Mouse (Mus musculus) heart, embryonic 12.5 days (tissue): ENCODE data around the gene Rab7b. TPM values are rescaled to one million over a fixed set of nuclear protein-coding genes. Genes with fewer than 3 reads are reported as not detected.

Experiments used
- ATAC-seq: fragments of 200-750 bp; cut with Nextera tagmentation; 2 replicates; pipeline ENCODE4 v1.8.0; 2017; ENCODE audit warnings: moderate TSS enrichment, moderate library complexity; ENCODE audit not compliant: insufficient number of reproducible peaks, low FRiP score
- H3K27ac ChIP-seq: fragments of 300-500 bp; sonication (generic); 2 replicates; pipeline ENCODE4 v1.5.1; 2016; ENCODE audit warnings: mild to moderate bottlenecking, moderate library complexity; ENCODE audit not compliant: poor library complexity, severe bottlenecking
- H3K27me3 ChIP-seq: fragments of 300-500 bp; sonication (generic); replicated peaks from 2 replicates; pipeline ENCODE4 v1.6.1; 2016; ENCODE audit warnings: mild to moderate bottlenecking, moderate library complexity
- H3K36me3 ChIP-seq: fragments of 300-500 bp; sonication (generic); 2 replicates; pipeline ENCODE4 v1.6.1; 2016; ENCODE audit warnings: mild to moderate bottlenecking, moderate library complexity
- H3K4me1 ChIP-seq: fragments of 300-500 bp; sonication (generic); replicated peaks from 2 replicates; pipeline ENCODE4 v1.6.1; 2016; ENCODE audit warnings: mild to moderate bottlenecking
- H3K4me2 ChIP-seq: fragments of 300-500 bp; sonication (generic); 2 replicates; pipeline ENCODE4 v1.6.1; 2016; ENCODE audit warnings: mild to moderate bottlenecking, moderate library complexity
- H3K4me3 ChIP-seq: fragments of 300-500 bp; sonication (generic); 2 replicates; pipeline ENCODE4 v1.5.1; 2016; ENCODE audit warnings: mild to moderate bottlenecking
- H3K9ac ChIP-seq: fragments of 300-500 bp; sonication (generic); 2 replicates; pipeline ENCODE4 v1.6.1; 2016; ENCODE audit warnings: mild to moderate bottlenecking, moderate library complexity
- H3K9me3 ChIP-seq: fragments of 300-500 bp; sonication (generic); replicated peaks from 2 replicates; pipeline ENCODE4 v1.6.1; 2016; ENCODE audit warnings: mild to moderate bottlenecking, moderate library complexity
- WGBS: fragments of 180-500 bp; shearing (Covaris S2); methylation state at CpG from one replicate; pipeline ENCODE4 v1.1.7; 2016; 5-methylcytosine and 5-hydroxymethylcytosine counted together
- polyA plus RNA-seq: library from polyadenylated mRNA; unstranded; fragments of >200 nt; fragmentation: Nextera tagmentation; extraction: Ambion mirVana; gene quantifications from 2 replicates; pipeline ENCODE4 v1.2.1, GENCODE M21; 2016

Gene Rab7b
- polyA plus RNA-seq, 1 experiment from 2014 or later, result 1.5 TPM

- Histone ChIP-seq H3K4me3 (no peak overlapping the region), H3K9me3 (no peaks in the 10 kb centered on the region), H3K27me3 (peaks cover 3% of the 10 kb centered on the region; the same call in 1 of the 2 replicates), H3K4me1 (peaks cover 41% of the 10 kb centered on the region), H3K4me2 (no peak overlapping the region), H3K27ac (no peak overlapping the region), H3K9ac (no peak overlapping the region), H3K36me3 (no peaks in the 10 kb centered on the region)
- WGBS, result 94% methylated on average over 9 of the region's 9 CpGs
- no peak for ATAC-seq
Observed at GRCm38 (mm10) chr1:131739481-131740160, 51.1 kb downstream of the Rab7b start.

- ATAC-seq, result no peak
- H3K4me2 ChIP-seq, result no peak within 1 kb of the TSS
- no peaks in the 10 kb centered on the region for H3K36me3 ChIP-seq
- WGBS, result 52% methylated on average over 10 of the region's 10 CpGs
- H3K4me3 ChIP-seq, result no peak within 1 kb of the TSS
- H3K9ac ChIP-seq, result no peak within 1 kb of the TSS
- peaks cover 16% of the 10 kb centered on the region for H3K4me1 ChIP-seq
- peaks cover 12% of the 10 kb centered on the region for H3K27me3 ChIP-seq
- no peak within 1 kb of the TSS for H3K27ac ChIP-seq
- H3K9me3 ChIP-seq, result no peaks in the 10 kb centered on the region
Observed at GRCm38 (mm10) chr1:131743868-131744464, 55.5 kb downstream of the Rab7b start, which contains the start of gene Slc26a9. Slc26a9 (plus strand) TSS chr1:131744022.

GRCm38 (mm10) chr1:131745391-131745790 is 56.9 kb downstream of the Rab7b start:
- Histone ChIP-seq H3K27ac (no peak overlapping the region), H3K36me3 (no peaks in the 10 kb centered on the region), H3K4me2 (no peak overlapping the region), H3K4me1 (peaks cover 16% of the 10 kb centered on the region), H3K4me3 (no peak overlapping the region), H3K9me3 (no peaks in the 10 kb centered on the region), H3K9ac (no peak overlapping the region), H3K27me3 (peaks cover 12% of the 10 kb centered on the region)
- 58% methylated on average over 5 of the region's 5 CpGs for WGBS
- ATAC-seq, result no peak

DNA sequence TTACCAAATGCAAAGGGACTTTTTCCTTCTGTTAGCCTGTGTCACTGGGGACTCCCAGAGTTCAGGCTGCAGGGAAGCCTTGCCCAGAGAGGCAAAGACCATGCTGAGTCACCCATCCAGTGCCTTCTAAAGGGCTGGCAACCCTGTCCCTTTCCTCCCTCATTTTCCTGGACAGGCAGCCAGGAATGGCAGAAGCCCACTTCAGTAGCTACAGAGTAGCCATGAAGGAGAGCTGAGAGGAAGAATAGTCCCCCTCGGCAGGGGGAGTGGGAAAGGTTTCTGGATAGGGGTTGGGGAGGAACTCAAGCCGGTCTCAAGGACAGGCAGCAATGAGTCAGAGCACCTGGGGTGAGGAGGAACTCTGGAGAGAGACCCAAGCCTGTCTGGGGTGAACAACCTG is 59.3 kb downstream of the Rab7b start:
- Histone ChIP-seq H3K4me3 (no peak overlapping the region), H3K27me3 (peaks cover 19% of the 10 kb centered on the region), H3K4me2 (no peak overlapping the region), H3K9me3 (no peaks in the 10 kb centered on the region), H3K9ac (no peak overlapping the region), H3K27ac (no peak overlapping the region), H3K36me3 (no peaks in the 10 kb centered on the region), H3K4me1 (peaks cover 27% of the 10 kb centered on the region)
- 47% methylated on average over 2 of the region's 2 CpGs for WGBS
- no peak for ATAC-seq

- H3K4me2 ChIP-seq, result no peak overlapping the region
- H3K9me3 ChIP-seq, result no peaks in the 10 kb centered on the region
- H3K9ac ChIP-seq, result no peak overlapping the region
- WGBS, result 75% methylated on average over 2 of the region's 2 CpGs
- no peak overlapping the region for H3K27ac ChIP-seq
- H3K4me1 ChIP-seq, result peaks cover 30% of the 10 kb centered on the region
- H3K27me3 ChIP-seq, result peaks cover 17% of the 10 kb centered on the region
- H3K4me3 ChIP-seq, result no peak overlapping the region
- ATAC-seq, result no peak
- no peaks in the 10 kb centered on the region for H3K36me3 ChIP-seq
Observed at GRCm38 (mm10) chr1:131748636-131749035, 60.1 kb downstream of the Rab7b start.

DNA sequence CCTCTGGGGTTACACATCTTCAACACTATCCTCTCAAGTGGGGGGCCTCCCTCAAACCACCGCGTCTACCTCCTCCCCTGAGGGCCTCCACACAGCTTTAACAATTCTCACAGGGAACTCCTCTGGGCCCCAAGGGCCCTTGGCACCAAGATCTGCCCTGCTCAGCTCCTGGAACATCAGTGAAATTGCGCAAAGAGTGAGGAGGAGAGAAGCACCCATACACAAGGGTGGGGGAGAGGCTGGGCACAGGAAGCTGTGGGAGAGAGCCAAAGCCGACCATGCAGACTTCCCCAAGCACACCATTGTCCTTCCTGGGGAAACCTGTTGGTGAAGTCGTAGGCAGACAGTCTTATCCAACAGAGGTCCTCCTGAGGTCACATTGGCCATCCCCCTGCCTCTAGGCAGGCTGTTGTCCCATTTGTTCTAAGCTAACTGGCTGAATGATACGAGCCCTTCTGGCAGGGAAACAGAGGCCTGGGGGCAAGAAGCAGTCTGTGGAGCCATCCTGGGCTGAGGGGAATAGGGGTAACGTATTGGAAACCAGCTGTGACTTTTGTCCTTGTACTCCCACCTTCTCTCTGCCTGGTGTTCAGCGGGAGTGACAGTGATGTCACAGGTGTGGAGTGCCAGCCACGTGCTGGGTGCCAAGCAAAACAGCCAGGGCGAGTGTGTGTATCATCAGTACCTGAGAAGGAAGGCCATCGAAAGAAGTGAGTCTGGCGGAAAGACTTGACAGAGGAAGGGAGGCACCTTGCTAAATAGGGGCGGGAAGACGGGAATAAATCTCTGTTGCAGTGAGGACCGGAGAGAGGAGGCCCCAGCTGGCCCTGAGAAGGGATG is 61.4 kb downstream of the Rab7b start:
- no peak overlapping the region for H3K4me3 ChIP-seq
- H3K27ac ChIP-seq, result no peak overlapping the region
- no peak overlapping the region for H3K9ac ChIP-seq
- no peak for ATAC-seq
- no peak overlapping the region for H3K4me2 ChIP-seq
- H3K27me3 ChIP-seq, result peaks cover 17% of the 10 kb centered on the region
- no peaks in the 10 kb centered on the region for H3K36me3 ChIP-seq
- no peaks in the 10 kb centered on the region for H3K9me3 ChIP-seq
- peaks cover 29% of the 10 kb centered on the region for H3K4me1 ChIP-seq
- WGBS, result 69% methylated on average over 15 of the region's 15 CpGs

DNA sequence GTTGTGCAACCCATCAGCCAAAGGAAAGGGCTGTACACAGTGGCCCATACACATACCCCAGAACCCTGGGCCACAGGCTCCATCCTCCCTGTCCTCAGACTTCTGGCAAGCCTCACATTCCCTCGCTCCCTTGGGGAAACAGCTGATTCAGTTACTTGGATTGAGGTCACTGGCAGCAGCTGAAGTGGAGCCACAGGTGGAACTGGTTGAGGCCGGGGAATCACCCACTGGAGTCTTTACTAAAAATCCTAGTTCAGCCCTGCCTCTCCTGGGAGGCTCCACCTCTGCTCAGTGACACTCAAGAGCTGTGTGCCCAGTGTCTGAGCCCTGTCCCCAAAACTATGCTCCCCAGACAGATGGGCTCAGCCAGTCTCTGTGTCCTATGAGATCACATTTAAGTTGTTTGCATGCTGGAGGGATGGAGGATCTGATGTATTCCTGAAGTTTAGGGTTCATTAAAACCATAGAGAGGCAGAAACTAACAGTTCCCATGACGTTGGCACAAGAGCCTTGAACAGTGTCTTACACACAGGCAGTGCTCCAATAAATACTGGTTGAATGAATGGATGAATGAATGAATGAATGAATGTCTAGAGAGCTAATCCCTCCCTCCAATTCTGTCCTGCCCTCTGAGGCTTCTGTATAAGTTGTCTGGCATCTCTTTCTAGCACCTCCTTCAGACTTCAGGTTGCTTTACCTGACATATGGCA is 62.8 kb downstream of the Rab7b start:
- Histone ChIP-seq H3K4me2 (no peak overlapping the region), H3K9me3 (no peaks in the 10 kb centered on the region), H3K9ac (no peak overlapping the region), H3K27me3 (peaks cover 12% of the 10 kb centered on the region), H3K36me3 (no peaks in the 10 kb centered on the region), H3K27ac (no peak overlapping the region), H3K4me3 (no peak overlapping the region), H3K4me1 (peaks cover 34% of the 10 kb centered on the region)
- WGBS, result 80% methylated on average over 3 of the region's 3 CpGs
- no peak for ATAC-seq

DNA sequence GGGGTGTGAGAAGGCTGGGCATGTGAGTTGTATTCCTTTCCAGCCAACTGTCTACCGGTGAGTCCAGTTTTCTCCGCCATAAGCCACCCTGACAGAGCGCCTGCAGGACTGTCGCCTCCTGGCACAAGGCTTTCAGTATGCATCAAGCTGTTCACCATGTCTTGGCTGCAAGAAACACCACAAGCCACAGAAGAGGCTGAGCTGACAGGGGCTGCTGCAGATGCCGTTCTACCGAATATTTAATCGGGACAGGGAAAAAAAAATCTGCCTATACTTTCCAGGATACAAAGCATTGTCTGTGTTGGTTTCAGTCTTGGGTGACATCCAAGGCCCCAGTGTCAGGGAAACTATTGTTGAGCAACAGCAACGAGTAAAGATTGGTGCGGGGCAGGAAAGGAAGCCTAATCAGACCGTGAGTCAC is 63.4 kb downstream of the Rab7b start:
- Histone ChIP-seq H3K9me3 (no peaks in the 10 kb centered on the region), H3K4me1 (peaks cover 34% of the 10 kb centered on the region), H3K4me3 (no peak overlapping the region), H3K27ac (no peak overlapping the region), H3K27me3 (peaks cover 12% of the 10 kb centered on the region), H3K4me2 (no peak overlapping the region), H3K9ac (no peak overlapping the region), H3K36me3 (no peaks in the 10 kb centered on the region)
- no peak for ATAC-seq
- WGBS, result 64% methylated on average over 10 of the region's 10 CpGs

DNA sequence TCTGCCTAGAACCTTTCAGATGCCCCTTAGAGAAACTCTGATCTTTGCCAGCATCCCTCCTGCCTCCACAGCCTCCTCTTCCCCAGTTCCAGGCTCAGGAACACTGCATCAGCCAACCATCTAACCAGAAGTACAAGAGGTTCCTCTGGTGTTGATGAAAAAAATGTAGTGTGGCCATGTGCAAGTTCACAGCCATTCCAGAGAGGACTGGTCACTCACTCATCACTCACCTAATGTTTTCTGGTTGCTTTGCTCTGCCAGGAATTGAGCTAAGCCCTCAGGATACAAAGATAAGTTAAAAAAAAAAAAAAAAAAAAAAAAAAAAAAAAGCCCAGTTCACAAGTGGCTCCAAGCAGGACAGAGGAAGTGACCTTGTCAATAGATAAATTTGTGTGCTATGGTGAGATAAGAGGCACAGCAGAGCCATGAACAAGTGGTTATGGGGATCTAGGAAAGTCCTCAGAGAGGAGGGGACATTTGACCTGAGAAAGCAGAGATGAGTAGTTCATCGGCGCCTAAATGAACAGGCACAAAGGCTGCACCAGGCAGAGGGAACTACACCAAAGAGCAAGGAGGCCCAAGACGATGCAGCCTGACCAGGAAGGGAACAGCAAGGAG is 65.8 kb downstream of the Rab7b start:
- H3K4me2 ChIP-seq, result no peak overlapping the region
- H3K4me1 ChIP-seq, result peaks cover 37% of the 10 kb centered on the region
- H3K9ac ChIP-seq, result no peak overlapping the region
- H3K4me3 ChIP-seq, result no peak overlapping the region
- no peaks in the 10 kb centered on the region for H3K9me3 ChIP-seq
- H3K27me3 ChIP-seq, result peaks cover 9% of the 10 kb centered on the region
- 23% methylated on average over 3 of the region's 3 CpGs for WGBS
- peak overlapping the region; percentile 26; the same call in 1 of the 2 replicates for H3K27ac ChIP-seq
- no peak for ATAC-seq
- H3K36me3 ChIP-seq, result no peaks in the 10 kb centered on the region

- Histone ChIP-seq H3K36me3 (no peaks in the 10 kb centered on the region), H3K27me3 (peaks cover 9% of the 10 kb centered on the region), H3K4me2 (no peak overlapping the region), H3K9ac (no peak overlapping the region), H3K27ac (peak overlapping the region; percentile 26; the same call in 1 of the 2 replicates), H3K9me3 (no peaks in the 10 kb centered on the region), H3K4me1 (peaks cover 42% of the 10 kb centered on the region), H3K4me3 (no peak overlapping the region)
- ATAC-seq, result no peak
- WGBS, result 72% methylated on average over 4 of the region's 4 CpGs
Observed at GRCm38 (mm10) chr1:131754916-131755315, 66.4 kb downstream of the Rab7b start.
